Mouse (Mus musculus): ENCODE results near the gene Apoa1. TPM values are rescaled to one million over a fixed set of nuclear protein-coding genes. Genes with fewer than 3 reads are reported as not detected.

Apoa1 gene
- polyA plus RNA-seq (2015; fragmentation: Nextera tagmentation; extraction: Ambion mirVana) = 1.2 and 5.4 TPM in 2 replicates

GRCm38 (mm10) chr9:46228491-46228890 is at the start of gene Apoa1:
Gene Apoa1 (plus strand): TSS chr9:46228580.
- H3K4me2 ChIP-seq = no peak within 1 kb of the TSS

GRCm38 (mm10) chr9:46178595-46178994 is 49.8 kb upstream of the Apoa1 start:
- ATAC-seq = no peak
- WGBS = 91% methylated on average over 9 of the region's 9 CpGs
- Histone ChIP-seq H3K9ac (no peak overlapping the region), H3K4me1 (0 out of 2 replicates have a peak, but pooled peaks cover 11% of the 10 kb centered on the region), H3K9me3 (replicated peaks) (no peaks in the 10 kb centered on the region), H3K4me3 (no peak overlapping the region), H3K4me2 (no peak overlapping the region), H3K27me3 (no peaks in the 10 kb centered on the region), H3K36me3 (ENCODE audit: poor library complexity, severe bottlenecking) (0 out of 2 replicates have a peak, but pooled peaks cover 7% of the 10 kb centered on the region), H3K27ac (no peak overlapping the region)

More at GRCm38 (mm10) chr9:46228491-46228890, at the start of gene Apoa1:
- Histone ChIP-seq H3K4me3 (no peak within 1 kb of the TSS), H3K9ac (no peak within 1 kb of the TSS), H3K27me3 (0 out of 2 replicates have a peak, but pooled peaks cover 10% of the 10 kb centered on the region), H3K27ac (no peak within 1 kb of the TSS), H3K9me3 (replicated peaks) (no peaks in the 10 kb centered on the region), H3K36me3 (ENCODE audit: poor library complexity, severe bottlenecking) (peaks cover 4% of the 10 kb centered on the region; the same call in 1 of the 2 replicates), H3K4me1 (peaks cover 9% of the 10 kb centered on the region; the same call in 1 of the 2 replicates)
- WGBS = 77% methylated on average over 9 of the region's 9 CpGs
- ATAC-seq = no peak

DNA sequence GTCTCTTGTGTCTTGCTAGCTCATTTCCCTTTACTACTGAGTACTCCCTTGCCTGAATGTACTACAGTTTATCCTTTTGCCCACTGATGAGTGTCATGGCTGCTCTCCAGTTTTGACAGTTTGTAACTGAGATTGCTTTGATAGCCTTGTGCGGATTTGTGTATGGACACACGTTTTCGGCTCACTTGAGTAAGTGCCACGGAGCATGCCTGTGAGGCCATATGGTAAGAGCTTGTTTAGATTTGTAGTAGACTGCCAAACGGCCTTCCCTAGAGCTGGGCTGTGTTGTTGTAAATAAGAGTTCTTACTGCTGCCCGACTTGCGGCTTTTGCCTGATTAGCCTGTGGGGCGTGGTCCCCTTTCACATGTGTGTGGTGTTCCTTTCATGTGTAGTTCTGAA is 47.1 kb upstream of the Apoa1 start:
- WGBS = 84% methylated on average over 8 of the region's 8 CpGs
- Histone ChIP-seq H3K4me2 (no peak overlapping the region), H3K9ac (no peak overlapping the region), H3K27me3 (no peaks in the 10 kb centered on the region), H3K9me3 (replicated peaks) (no peaks in the 10 kb centered on the region), H3K4me3 (no peak overlapping the region), H3K36me3 (ENCODE audit: poor library complexity, severe bottlenecking) (0 out of 2 replicates have a peak, but pooled peaks cover 7% of the 10 kb centered on the region), H3K4me1 (0 out of 2 replicates have a peak, but pooled peaks cover 11% of the 10 kb centered on the region), H3K27ac (no peak overlapping the region)
- no peak for ATAC-seq

- Histone ChIP-seq H3K27ac (no peak overlapping the region), H3K9ac (no peak overlapping the region), H3K27me3 (no peaks in the 10 kb centered on the region), H3K4me2 (no peak overlapping the region), H3K4me3 (no peak overlapping the region), H3K4me1 (peaks cover 15% of the 10 kb centered on the region), H3K9me3 (replicated peaks) (no peaks in the 10 kb centered on the region), H3K36me3 (ENCODE audit: poor library complexity, severe bottlenecking) (no peaks in the 10 kb centered on the region)
- no peak for ATAC-seq
- WGBS = 83% methylated on average over 5 of the region's 5 CpGs
These were observed 43.8 kb upstream of the Apoa1 start for GRCm38 (mm10) chr9:46184542-46184941.

DNA sequence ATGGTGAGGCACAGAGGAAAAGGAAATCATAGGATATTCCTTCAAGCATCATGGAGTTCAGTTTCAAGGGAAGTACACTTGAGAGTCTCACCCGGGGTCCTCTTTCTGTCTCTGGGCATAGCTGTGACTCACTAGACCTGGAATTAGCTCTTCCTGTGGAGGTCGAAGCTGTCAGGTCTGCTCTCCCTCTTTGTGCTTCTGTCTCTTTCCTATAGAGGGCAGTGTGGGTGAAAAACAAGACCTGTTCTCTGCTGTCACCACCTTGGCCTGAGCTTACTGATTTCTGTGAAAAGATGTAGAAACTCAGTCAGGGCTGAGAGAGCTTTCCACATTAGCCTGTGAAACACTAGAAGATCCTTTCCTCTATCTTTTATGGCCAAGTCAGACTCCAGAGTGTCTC is 43.2 kb upstream of the Apoa1 start:
- no peaks in the 10 kb centered on the region for H3K27me3 ChIP-seq
- H3K27ac ChIP-seq = no peak overlapping the region
- H3K4me2 ChIP-seq = no peak overlapping the region
- H3K4me3 ChIP-seq = no peak overlapping the region
- H3K4me1 ChIP-seq = peaks cover 15% of the 10 kb centered on the region
- H3K36me3 ChIP-seq (ENCODE audit: poor library complexity, severe bottlenecking) = no peaks in the 10 kb centered on the region
- H3K9ac ChIP-seq = no peak overlapping the region
- WGBS = 51% methylated on average over 2 of the region's 2 CpGs
- ATAC-seq = no peak
- H3K9me3 ChIP-seq (replicated peaks) = no peaks in the 10 kb centered on the region

DNA sequence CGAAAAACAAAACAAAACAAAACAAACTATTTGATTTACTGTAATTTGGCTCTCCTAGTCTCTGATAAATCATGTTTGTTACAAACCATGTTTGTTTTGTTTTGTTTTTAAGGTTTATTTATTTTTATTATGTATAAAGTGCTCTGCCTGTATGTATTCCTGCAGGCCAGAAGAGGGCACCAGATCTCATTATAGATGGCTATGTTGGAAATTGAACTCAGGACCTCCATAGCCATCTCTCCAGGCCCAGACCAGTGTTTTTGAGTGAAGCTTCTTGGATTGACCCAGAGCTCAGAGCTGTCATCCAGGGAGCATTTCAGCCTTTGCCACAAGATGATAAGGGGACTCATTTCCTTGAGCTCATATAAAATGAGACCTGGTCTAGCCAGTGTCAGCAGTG is 42.0 kb upstream of the Apoa1 start:
- H3K9me3 ChIP-seq (replicated peaks) = no peaks in the 10 kb centered on the region
- no peak overlapping the region for H3K27ac ChIP-seq
- H3K9ac ChIP-seq = no peak overlapping the region
- ATAC-seq = no peak
- H3K36me3 ChIP-seq (ENCODE audit: poor library complexity, severe bottlenecking) = no peaks in the 10 kb centered on the region
- no peak overlapping the region for H3K4me2 ChIP-seq
- H3K27me3 ChIP-seq = no peaks in the 10 kb centered on the region
- no peak overlapping the region for H3K4me3 ChIP-seq
- H3K4me1 ChIP-seq = peaks cover 6% of the 10 kb centered on the region
- WGBS = 82% methylated on average over 1 of the region's 1 CpGs

- ATAC-seq = no peak
- WGBS = 91% methylated on average over 4 of the region's 4 CpGs
- no peak overlapping the region for H3K9ac ChIP-seq
- no peak overlapping the region for H3K4me2 ChIP-seq
- H3K4me1 ChIP-seq = peaks cover 5% of the 10 kb centered on the region
- no peaks in the 10 kb centered on the region for H3K9me3 ChIP-seq (replicated peaks)
- H3K4me3 ChIP-seq = no peak overlapping the region
- no peaks in the 10 kb centered on the region for H3K27me3 ChIP-seq
- H3K27ac ChIP-seq = no peak overlapping the region
- no peaks in the 10 kb centered on the region for H3K36me3 ChIP-seq (ENCODE audit: poor library complexity, severe bottlenecking)
These were observed 40.0 kb upstream of the Apoa1 start for GRCm38 (mm10) chr9:46188370-46188769.

DNA sequence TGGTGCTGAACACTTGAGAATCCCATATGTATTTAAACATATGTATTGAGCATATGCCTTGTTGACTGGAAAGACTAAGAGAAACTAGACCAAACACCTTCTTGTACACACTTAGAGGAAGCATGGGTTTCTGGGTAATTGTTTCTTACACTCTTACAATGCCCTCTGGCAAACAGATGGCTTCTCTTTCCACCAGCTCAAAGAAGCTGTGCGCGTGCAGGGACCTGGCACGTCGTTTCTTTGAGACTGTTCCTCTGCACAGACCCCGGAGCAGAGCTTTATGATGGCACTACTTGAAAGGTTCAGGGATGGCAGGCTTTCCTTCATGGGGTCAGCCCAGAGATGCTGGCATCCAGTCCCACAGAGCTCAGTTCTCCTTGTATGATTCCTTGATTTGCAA is 39.4 kb upstream of the Apoa1 start:
- no peak for ATAC-seq
- 71% methylated on average over 5 of the region's 5 CpGs for WGBS
- Histone ChIP-seq H3K27ac (peak overlapping the region; percentile 57), H3K4me2 (no peak overlapping the region), H3K36me3 (ENCODE audit: poor library complexity, severe bottlenecking) (no peaks in the 10 kb centered on the region), H3K9ac (no peak overlapping the region; the same call in 1 of the 2 replicates), H3K9me3 (replicated peaks) (no peaks in the 10 kb centered on the region), H3K4me3 (no peak overlapping the region), H3K27me3 (no peaks in the 10 kb centered on the region), H3K4me1 (peaks cover 5% of the 10 kb centered on the region)

DNA sequence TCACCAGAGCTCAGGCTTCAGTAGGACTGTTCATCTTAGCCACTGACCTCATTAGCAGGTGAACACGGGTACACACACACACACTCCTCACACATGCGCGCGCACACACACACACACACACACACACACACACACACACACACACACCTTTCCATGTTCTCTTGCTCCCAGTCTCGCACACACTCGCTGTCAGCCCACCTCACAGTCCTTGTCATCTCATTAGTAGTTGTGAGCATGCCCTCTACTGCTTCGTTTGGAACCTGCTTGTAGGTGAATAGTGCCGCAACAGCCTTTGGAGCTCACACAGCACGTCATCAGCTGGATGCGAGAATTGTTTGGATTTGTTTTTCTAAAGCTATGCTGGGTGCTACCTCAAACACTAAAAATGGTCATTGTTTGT is 39.0 kb upstream of the Apoa1 start:
- H3K4me2 ChIP-seq = no peak overlapping the region
- WGBS = 74% methylated on average over 10 of the region's 10 CpGs

DNA sequence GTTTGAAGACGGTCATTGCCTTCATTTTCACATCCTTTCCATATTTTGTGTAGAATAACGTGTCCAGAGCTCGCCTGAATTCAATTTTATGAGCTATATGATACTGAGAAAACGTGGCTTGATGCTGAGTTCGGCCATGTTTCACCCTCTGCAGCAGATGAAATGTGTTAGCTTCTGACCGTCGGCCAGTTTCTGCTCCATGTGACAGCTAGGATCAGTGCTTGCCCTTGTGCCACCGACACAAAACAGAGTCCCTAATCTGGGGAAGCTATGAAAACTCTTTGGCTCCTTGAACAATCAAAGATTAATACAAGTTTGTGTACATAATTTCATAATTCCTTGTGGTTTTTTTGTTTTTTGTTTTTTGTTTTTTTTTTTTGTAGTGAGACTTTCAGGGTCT is 37.1 kb upstream of the Apoa1 start:
- no peak overlapping the region for H3K27ac ChIP-seq
- H3K9me3 ChIP-seq (replicated peaks) = no peaks in the 10 kb centered on the region
- no peak for ATAC-seq
- peaks cover 5% of the 10 kb centered on the region for H3K4me1 ChIP-seq
- no peak overlapping the region for H3K9ac ChIP-seq
- no peak overlapping the region for H3K4me3 ChIP-seq
- 83% methylated on average over 8 of the region's 8 CpGs for WGBS
- no peaks in the 10 kb centered on the region for H3K27me3 ChIP-seq
- H3K4me2 ChIP-seq = no peak overlapping the region
- H3K36me3 ChIP-seq (ENCODE audit: poor library complexity, severe bottlenecking) = peaks cover 21% of the 10 kb centered on the region

More for the DNA sequence above, 39.0 kb upstream of the Apoa1 start:
- Histone ChIP-seq H3K27ac (peak overlapping the region; percentile 57), H3K4me3 (no peak overlapping the region), H3K36me3 (ENCODE audit: poor library complexity, severe bottlenecking) (0 out of 2 replicates have a peak, but pooled peaks cover 3% of the 10 kb centered on the region), H3K27me3 (no peaks in the 10 kb centered on the region), H3K4me1 (peaks cover 5% of the 10 kb centered on the region), H3K9ac (no peak overlapping the region; the same call in 1 of the 2 replicates), H3K9me3 (replicated peaks) (no peaks in the 10 kb centered on the region)
- 0 out of 2 replicates have a peak, but pooled peaks have one; percentile 36 for ATAC-seq

- no peak overlapping the region for H3K27ac ChIP-seq
- H3K27me3 ChIP-seq = no peaks in the 10 kb centered on the region
- H3K9ac ChIP-seq = no peak overlapping the region
- H3K4me1 ChIP-seq = peaks cover 5% of the 10 kb centered on the region
- ATAC-seq = no peak
- H3K4me2 ChIP-seq = no peak overlapping the region
- no peaks in the 10 kb centered on the region for H3K9me3 ChIP-seq (replicated peaks)
- 45% methylated on average over 1 of the region's 1 CpGs for WGBS
- peaks cover 23% of the 10 kb centered on the region for H3K36me3 ChIP-seq (ENCODE audit: poor library complexity, severe bottlenecking)
- H3K4me3 ChIP-seq = no peak overlapping the region
These were observed 36.7 kb upstream of the Apoa1 start for GRCm38 (mm10) chr9:46191644-46192043.

GRCm38 (mm10) chr9:46192642-46193041 is 35.7 kb upstream of the Apoa1 start:
- Histone ChIP-seq H3K4me3 (no peak overlapping the region), H3K27ac (no peak overlapping the region)
- WGBS = 86% methylated on average over 6 of the region's 6 CpGs

DNA sequence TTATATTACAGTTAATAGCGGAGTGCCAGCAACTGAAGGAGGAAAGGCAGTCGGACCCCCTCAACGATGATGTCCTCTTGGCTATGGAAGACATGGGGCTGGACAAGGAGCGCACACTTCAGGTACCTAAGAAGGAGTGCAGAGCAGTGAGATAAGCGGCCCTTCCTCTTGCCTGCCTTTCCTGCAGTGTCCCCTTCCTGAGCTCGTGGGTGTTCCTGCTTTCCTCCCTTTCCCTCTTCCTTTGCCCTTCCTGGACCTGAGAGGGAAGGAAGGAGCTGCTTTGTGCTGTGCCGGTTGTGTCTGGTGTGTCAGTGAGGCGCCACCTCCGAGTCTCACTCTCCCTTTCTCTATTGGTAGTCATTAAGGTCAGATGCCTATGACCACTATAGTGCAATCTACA is 33.6 kb upstream of the Apoa1 start:
- Histone ChIP-seq H3K36me3 (ENCODE audit: poor library complexity, severe bottlenecking) (peaks cover 44% of the 10 kb centered on the region), H3K4me2 (no peak overlapping the region), H3K27ac (no peak overlapping the region), H3K4me3 (no peak overlapping the region), H3K9ac (no peak overlapping the region), H3K4me1 (no peaks in the 10 kb centered on the region), H3K27me3 (no peaks in the 10 kb centered on the region), H3K9me3 (replicated peaks) (no peaks in the 10 kb centered on the region)
- ATAC-seq = no peak
- 94% methylated on average over 8 of the region's 9 CpGs for WGBS

More at GRCm38 (mm10) chr9:46192642-46193041, 35.7 kb upstream of the Apoa1 start:
- no peaks in the 10 kb centered on the region for H3K9me3 ChIP-seq (replicated peaks)
- peaks cover 5% of the 10 kb centered on the region for H3K4me1 ChIP-seq
- no peak overlapping the region for H3K4me2 ChIP-seq
- no peak for ATAC-seq
- no peak overlapping the region for H3K9ac ChIP-seq
- peaks cover 27% of the 10 kb centered on the region for H3K36me3 ChIP-seq (ENCODE audit: poor library complexity, severe bottlenecking)
- H3K27me3 ChIP-seq = no peaks in the 10 kb centered on the region
